Mouse (Mus musculus): ENCODE measurements at regions not wholly inside any gene's neighbourhood (a gene's known extent, or its start where the extent isn't known, plus 50 kb on each side); places are given as distances from the start of the nearest gene placed in this dataset.
A peak's percentile ranks its signal among the peaks of the same experiment; 100 is the strongest.
"Not testable (repeated sequence)": the region's sequence is repeated elsewhere in the genome, so short reads cannot be mapped to it uniquely, and the experiment has no call there.

DNA sequence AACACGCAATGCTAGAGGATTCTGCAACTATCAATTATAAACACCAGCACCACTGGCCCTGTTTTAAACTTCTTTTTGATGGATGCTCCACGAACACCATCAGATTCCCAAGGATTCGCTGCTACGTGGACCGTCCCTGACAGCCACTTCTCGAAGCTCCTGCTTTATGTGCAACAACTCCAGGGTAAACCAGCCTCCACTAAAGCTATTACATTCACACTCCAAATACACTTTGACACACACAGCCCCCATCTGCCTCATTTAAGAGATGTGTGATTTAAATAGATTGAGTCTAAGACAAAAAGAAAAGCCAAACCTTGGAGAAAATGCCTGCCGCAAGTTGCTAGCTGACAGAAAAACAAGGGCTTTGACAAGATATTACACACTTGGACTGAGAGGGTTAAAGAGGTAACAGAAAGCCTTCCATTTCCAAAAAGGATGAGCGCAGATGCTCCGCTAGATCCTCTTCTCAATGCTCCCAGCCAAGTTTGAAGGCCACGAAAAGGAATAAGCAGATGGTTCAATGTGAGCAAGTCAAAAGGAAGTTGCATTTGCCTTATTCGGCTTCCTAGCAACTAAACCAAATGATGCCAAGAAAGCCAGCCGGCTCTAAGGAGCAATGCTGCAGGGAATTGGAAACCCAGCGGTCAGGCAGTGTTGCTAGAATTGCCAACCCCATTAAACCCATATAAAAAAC is 54.0 kb upstream of the Cnep1r1 start:
- peak in 1 of 2 experiments; percentile 8 for DNase-seq (ENCODE audit: low spot score in 2 of 2)

DNA sequence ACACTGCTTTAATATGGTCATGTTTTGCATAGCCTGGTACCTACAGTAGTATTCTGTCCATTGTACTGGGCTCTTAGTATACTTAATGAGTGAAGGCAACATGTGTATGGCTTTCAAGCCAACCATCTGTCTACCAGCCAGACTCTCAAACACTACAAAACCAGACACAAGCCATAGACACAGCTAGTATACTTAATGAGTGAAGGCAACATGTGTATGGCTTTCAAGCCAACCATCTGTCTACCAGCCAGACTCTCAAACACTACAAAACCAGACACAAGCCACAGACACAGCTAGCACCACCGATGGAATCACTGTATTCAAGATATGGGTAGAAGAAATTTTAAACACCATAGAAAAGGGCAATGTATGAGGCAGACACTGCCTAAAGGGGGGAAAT is 59.5 kb upstream of the Cnep1r1 start:
- not testable (repeated sequence) for DNase-seq (ENCODE audit: low spot score in 2 of 2)

DNA sequence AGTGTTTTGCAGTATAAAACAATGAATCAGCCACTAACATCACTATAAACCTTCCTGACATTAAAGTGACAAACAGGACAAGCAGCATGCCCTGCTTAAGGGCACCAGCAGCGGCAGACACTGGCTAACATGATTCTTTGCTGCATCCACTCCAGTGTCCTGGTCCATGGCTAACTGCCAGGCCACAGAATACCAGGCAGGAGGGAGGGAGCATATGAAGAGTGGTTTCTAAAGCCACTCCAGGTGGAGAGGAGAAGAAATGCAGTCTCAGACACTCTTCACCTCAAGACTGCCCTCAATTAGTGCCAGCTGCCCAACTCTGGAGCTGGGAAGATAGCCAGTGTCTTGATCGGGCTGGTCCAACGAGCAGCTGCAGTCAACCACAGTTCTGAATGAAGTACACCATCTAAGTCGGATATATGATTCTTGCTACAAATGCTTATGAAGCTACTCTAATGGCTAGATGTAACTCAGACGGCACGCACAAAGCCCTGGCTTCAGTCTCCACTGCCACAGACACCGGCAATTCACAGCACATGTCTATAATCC is 60.8 kb upstream of the Cnep1r1 start:
- no peak for DNase-seq (ENCODE audit: low spot score in 2 of 2)

DNA sequence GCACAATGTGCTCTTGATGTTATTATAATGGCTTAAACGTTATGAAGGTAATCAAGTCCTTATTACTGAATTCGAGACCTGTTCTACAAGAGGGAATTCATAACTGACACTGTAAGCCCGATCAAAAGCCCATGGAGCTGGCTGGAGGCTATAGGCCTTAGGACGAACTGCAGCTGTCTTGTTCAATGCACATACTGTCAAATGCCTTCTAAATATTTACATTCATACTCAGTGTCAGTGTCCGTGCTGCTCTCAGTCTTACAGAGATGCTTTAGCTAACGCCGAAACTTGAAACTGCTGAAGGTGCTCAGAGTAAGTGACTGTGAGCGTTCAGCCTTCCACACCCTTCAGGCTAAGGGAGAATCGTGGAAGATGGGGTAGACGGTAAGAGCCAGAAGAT is 67.9 kb upstream of the Cnep1r1 start:
- DNase-seq (ENCODE audit: low spot score in 2 of 2): no peak

DNA sequence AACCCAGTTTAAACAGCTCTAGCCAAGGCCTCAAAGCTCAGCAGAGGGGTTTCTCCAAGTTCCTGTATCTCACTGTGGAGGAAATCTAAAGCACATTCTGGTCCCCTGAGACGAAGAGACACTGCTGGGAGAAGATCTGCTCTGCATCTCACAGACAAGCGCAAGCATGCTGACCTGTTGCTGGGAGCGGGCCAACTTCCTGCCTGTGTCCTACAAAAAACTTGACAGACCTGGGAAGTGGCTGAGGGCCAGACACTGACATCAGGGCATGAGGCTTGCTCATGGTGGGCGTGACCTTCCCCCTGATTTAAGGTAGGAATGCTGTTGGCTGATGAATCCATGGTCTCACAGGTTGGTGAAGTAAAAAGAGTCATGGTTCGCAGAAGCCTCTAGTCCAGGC is 69.5 kb upstream of the Cnep1r1 start:
- no peak for DNase-seq (ENCODE audit: low spot score in 2 of 2)

DNA sequence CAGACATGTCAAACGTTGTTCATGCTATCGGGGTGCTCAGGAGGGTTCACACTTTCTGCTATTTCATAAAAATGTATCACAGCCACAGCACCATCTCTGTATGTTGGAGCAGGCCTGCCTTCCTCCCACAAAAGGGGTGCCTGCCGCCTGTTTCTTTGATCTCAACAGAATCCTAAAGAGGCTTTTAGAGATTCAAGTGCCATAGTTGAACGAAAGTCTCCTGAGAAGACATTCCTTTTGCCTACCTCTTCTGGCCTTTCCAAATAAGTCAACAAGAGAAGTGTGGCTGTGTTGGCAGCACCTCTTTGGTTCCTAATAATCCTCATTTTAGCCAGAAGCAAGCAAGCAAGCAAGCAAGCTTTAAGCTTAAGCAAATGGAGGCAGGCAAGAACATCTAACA is 72.6 kb upstream of the Cnep1r1 start:
- DNase-seq (ENCODE audit: low spot score in 2 of 2): no peak

DNA sequence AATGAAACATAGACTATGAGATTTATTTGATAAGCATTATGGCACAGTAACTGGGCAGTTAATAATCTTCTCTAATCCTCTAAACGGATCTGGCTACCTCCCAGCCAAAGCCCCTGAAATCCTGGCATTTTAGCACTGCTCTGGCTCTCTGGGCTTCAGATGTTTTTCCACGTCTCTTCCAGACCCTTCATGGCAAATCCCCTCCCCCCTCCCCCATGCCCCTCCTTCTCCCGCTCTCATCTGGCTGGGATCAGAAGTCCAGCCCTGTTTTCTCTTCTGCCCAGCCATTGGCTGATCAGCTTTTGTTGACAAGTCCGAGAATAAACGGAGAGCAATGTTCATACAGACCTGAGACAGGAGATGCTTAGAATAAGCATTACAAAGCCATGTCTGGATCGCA is 79.3 kb upstream of the Cnep1r1 start:
- no peak for DNase-seq (ENCODE audit: low spot score in 2 of 2)

DNA sequence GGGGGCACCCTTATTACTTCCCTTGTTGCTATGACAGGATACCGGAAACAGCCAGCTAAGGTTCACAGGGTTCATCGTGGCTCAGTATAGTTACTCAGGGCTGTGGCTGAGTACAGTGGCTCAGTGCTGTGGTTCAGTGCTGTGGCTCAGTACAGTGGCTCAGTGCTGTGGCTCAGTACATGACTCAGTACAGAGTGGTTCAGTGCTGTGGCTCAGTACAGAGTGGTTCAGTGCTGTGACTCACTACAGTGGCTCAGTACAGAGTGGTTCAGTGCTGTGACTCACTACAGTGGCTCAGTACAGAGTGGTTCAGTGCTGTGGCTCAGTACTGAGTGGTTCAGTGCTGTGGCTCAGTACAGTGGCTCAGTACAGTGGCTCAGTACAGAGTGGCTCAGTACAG is 78.6 kb upstream of the Zfp423 start:
- no peak for DNase-seq (ENCODE audit: low spot score in 2 of 2)

DNA sequence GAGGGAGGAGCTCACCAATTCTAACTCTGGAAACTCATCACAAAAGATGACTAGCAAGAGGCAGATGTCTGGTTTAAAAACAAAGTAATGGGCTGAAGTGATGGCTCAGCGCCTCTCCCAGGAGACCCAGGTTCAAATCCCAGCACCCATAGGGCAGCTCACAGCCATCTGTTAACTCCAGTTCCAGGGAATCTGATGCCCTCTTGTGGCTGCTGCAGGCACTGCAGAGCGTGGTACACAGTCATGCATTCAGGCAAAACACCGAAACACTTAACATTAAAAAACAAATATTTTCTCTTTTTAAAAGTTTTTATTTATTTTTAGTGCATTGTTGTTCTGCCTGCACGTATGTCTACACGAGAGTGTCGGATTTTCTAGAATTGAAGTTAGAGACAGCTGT is 73.7 kb upstream of the Zfp423 start:
- DNase-seq (ENCODE audit: low spot score in 2 of 2): no peak

DNA sequence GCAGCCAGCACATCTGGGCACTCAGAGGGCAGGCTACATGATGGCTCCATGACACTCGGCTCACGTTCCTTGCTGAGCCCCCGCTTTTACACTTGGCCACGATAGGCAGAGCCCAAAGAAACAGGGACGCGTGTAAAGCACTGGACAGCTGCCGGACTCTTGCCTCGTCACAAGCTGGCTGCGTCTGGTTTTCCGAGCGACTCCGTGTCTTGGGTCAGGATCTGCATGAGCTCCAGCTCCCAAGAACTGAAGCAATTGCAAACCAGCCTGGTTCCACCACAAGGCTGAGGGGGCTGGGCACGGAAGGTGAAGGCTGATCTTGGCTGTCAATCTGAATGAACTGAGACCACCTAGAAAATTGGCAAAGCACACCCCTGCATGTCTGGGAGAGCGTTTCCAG is 65.1 kb upstream of the Zfp423 start:
- no peak for DNase-seq (ENCODE audit: low spot score in 2 of 2)

DNA sequence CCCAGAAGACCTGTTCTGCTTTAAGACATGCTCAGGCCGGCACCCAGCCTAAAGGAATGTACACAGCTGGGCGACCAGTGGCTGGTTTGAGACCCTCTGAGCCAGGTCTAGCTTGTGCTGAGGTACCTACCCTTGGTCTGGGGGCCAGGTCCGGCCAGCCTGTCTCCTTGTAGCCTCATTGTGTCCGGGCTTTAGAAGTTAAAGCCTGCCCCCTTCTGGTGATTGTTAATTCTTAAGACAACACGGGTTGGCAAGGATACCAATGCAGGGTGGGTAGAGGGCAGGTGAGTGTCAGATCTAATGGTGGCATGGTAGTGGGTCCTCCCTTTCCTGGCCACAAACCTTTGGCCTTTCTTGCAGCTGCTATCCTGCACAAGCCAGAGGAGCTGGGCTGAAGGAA is 64.0 kb upstream of the Zfp423 start:
- DNase-seq (ENCODE audit: low spot score in 2 of 2): no peak

DNA sequence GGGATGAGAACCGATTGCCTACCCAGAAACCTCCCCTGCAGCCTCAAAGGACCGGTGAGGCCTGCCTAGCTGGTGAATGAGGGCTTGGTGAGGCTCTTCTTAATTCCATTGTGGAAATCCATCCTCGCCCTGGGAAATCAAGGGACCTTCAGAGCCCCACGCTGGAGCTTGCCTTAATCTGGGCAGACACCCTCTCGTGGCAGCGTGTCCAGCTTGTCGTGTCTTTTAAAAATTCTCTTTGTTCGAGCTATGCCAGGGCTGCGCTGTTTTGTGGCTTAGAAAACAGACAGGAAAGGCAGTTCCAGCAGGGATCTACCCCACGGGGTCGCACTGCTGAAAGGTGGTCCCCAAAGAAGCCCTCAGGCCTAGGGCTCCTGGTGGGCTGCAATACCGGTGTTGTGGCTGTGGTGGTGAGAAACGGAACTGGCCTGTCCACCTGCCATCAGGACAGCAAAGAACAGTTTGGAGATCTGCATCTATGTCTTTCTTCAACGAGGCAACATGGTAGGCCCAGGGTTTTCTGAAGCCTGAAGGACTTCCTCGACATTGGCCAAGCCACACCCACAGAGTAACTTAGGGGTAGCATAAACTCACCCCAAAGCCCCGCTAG is 63.5 kb upstream of the Zfp423 start:
- DNase-seq (ENCODE audit: low spot score in 2 of 2): no peak

DNA sequence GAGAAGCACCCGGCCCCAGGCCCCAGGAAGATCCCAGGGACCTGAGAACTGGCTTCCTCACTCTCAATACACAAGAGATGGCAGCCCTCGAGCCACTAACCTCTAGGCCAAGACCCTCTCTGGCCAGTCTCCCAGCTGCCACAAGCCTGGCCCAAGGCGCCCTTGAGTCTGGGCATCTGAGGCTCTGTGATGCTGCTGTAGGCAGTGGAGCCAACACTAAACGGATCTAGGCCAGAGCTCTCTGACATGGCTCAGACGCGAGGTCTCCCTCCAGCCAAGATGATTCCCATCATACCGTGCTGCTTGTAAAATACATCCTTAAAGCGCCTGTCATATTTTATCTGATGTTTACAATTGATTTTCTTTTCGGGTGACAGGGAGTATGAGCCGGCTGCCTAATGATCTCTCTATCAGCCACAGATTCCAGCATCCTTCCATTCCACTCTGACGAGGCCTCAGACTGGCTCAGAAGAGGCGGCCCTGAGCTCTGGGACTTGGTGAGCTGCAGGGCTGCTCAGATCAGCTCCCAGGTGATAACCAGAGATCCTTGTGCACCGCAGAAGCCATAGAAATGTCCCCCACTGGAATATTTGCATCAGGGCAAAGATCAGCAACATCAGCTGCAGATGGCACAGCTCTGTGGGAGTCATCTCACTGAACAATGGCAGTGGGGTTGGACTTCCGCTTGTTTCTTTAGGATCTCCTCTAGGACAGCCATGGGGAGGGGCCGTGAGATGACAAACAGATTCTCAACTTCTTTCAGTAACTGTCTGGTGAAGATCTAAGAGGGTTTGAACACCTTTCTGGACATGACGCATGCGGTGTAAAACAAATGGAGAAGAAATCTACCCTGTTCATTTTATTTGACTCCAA is 60.1 kb upstream of the Zfp423 start:
- DNase-seq (ENCODE audit: low spot score in 2 of 2): no peak

DNA sequence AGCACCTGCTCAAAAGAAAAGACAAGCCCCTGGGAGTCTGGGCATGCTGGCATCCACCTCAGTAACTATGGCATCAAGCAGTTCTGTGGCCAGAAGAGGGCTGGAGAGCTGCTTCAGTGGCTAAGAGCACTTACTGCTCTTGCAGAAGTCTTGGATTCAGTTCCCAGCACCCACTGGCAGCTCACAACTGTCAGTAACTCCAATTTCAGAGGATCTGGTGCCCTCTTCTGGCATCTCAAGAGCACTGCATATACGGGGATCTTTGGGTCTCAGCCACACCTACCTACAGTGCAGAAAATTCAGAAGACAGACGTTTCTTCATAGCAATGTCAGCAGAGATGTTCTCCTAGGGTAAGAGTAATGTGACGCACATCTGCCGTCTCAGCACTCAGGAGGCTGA is 59.1 kb upstream of the Zfp423 start:
- DNase-seq (ENCODE audit: low spot score in 2 of 2): no peak

DNA sequence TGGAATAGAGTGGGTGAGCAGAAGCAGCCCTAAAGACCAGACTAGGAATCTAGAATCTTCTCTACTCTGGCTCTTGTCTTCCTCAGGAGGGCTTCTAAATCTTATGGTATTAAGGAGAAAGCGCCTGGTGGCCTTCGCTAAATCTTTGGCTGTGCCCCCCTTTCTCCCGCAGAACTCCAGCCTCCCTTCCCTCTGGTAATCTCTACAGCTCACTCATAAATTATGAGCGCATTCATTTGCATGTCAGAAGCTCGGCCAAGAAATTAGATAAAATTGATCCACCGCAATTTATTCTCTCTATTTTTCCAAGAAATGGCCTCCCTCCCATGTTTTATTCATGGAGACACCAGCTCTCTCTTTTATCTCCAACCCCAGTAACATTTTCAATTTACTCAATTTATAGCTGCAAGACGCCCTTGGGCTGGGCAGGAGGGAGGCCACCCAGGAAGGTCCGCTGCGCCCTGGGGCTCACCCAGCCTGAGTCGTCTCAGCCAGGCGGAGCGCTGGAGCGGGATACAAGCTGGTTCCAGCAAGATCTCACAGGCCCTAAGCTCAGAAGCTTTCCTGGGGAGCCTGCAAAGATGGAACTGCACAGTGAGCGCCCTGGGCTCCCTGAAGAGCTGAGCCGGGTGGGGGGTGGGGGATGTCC is 52.9 kb upstream of the Zfp423 start:
- no peak for DNase-seq (ENCODE audit: low spot score in 2 of 2)

DNA sequence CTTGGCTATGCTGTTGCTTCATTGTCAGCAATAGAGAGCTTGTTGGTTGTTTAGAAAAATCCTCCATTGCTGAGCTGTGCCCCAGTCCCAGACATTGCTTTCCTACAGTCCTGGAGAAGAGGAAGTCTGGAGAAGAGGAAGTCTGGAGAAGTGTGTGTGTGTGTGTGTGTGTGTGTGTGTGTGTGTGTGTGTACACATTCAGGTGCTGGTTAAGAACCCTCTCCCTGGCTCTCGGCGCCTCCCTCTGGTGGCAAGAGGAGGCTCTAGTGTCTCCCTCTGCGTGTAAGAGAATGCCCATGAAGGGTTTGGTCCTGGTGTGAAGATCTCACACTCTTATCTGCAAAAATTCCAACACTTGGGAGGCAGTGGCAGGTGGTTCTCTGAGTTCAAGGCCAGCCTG is 51.2 kb upstream of the Zfp423 start:
- DNase-seq (ENCODE audit: low spot score in 2 of 2): no peak

DNA sequence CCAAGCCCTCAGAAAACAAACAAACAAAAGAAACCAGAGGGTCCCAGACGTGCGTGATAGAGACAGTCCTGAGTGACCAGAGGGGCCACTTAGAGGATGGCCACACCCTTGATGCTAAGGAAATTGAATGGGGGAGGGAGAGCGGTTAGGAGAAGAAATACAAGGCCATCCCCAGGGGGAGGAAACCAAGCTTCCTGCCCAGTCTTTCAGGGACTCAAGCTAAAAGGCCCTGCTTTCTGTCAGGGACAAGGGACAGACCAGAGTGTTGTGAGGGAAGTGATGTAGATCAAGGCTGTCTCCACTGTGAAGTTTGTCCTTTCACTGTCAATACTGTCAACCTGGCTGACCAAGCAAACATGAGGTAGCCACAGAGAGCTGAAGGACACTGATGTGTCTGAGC is 50.5 kb upstream of the Zfp423 start:
- no peak for DNase-seq (ENCODE audit: low spot score in 2 of 2)
